Mouse (Mus musculus) stomach, postnatal 0 days (tissue): ENCODE measurements around the gene Dlgap1. TPM values are rescaled to one million over a fixed set of nuclear protein-coding genes. Genes with fewer than 3 reads are reported as not detected.

Source experiments
- ATAC-seq: fragments of 200-750 bp; cut with Nextera tagmentation; 2 replicates; pipeline ENCODE4 v1.8.0; 2017; ENCODE audit not compliant: low FRiP score, low TSS enrichment
- DNase-seq: peaks from one replicate; pipeline ENCODE4 v3.0.0-alpha.2; 2016; ENCODE audit warnings: low spot score
- H3K27ac ChIP-seq: fragments of 300-500 bp; sonication (generic); replicated peaks from 2 replicates; pipeline ENCODE4 v1.5.1; 2014; ENCODE audit warnings: mild to moderate bottlenecking, control low read depth
- H3K27me3 ChIP-seq: fragments of 300-500 bp; sonication (generic); 2 replicates; pipeline ENCODE4 v1.6.1; 2014; ENCODE audit warnings: low read length; ENCODE audit not compliant: control insufficient read depth, insufficient read depth
- H3K36me3 ChIP-seq: fragments of 300-500 bp; sonication (generic); 2 replicates; pipeline ENCODE4 v1.6.1; 2014; ENCODE audit warnings: low read length, mixed read lengths; ENCODE audit not compliant: control insufficient read depth, insufficient read depth
- H3K4me1 ChIP-seq: fragments of 300-500 bp; sonication (generic); replicated peaks from 2 replicates; pipeline ENCODE4 v1.6.1; 2014; ENCODE audit warnings: antibody characterized with exemption; ENCODE audit not compliant: control insufficient read depth, insufficient read depth
- H3K4me2 ChIP-seq: fragments of 300-500 bp; sonication (generic); replicated peaks from 2 replicates; pipeline ENCODE4 v1.6.1; 2014; ENCODE audit warnings: low read depth, mild to moderate bottlenecking, control low read depth, moderate library complexity
- H3K4me3 ChIP-seq: fragments of 300-500 bp; sonication (generic); 2 replicates; pipeline ENCODE4 v1.5.1; 2014; ENCODE audit warnings: low read depth, low read length, control low read depth
- H3K9ac ChIP-seq: fragments of 300-500 bp; sonication (generic); 2 replicates; pipeline ENCODE4 v1.6.1; 2014; ENCODE audit warnings: mild to moderate bottlenecking, low read length, control low read depth, mixed read lengths
- H3K9me3 ChIP-seq: fragments of 300-500 bp; sonication (generic); 2 replicates; pipeline ENCODE4 v1.6.1; 2016; ENCODE audit warnings: low read length; ENCODE audit not compliant: control insufficient read depth
- CTCF ChIP-seq: IDR thresholded peaks from 2 replicates; pipeline ENCODE4 v1.5.1; 2016; ENCODE audit warnings: antibody characterized with exemption, low read depth, mild to moderate bottlenecking, moderate library complexity
- EP300 ChIP-seq: optimal IDR thresholded peaks from 2 replicates; pipeline ENCODE3; 2016; ENCODE audit warnings: antibody characterized with exemption
- WGBS: fragments of 180-500 bp; shearing (Covaris S2); extraction: QIAGEN DNeasy Blood & Tissue Kit; methylation state at CpG from one replicate; pipeline ENCODE4 v1.1.7; 2014; 5-methylcytosine and 5-hydroxymethylcytosine counted together
- polyA plus RNA-seq: library from polyadenylated mRNA; unstranded; fragments of >200 nt; fragmentation: Nextera tagmentation; extraction: Ambion mirVana; gene quantifications from 2 replicates; pipeline ENCODE4 v1.2.1, GENCODE M21; 2015

The Dlgap1 gene
- polyA plus RNA-seq, 1 experiment from 2014 or later, result 1.6 TPM

- Histone ChIP-seq H3K27me3 (no peaks in the 10 kb centered on the region), H3K9ac (no peak overlapping the region), H3K9me3 (no peaks in the 10 kb centered on the region), H3K4me2 (no peak overlapping the region), H3K4me1 (no peaks in the 10 kb centered on the region), H3K36me3 (no peaks in the 10 kb centered on the region), H3K27ac (no peak overlapping the region), H3K4me3 (no peak overlapping the region)
- DNase-seq (no peak), ATAC-seq (no peak)
- WGBS, result 55% methylated on average over 1 of the region's 1 CpGs
- TF ChIP-seq EP300, result no peak
- no peak for TF ChIP-seq CTCF
Observed at GRCm38 (mm10) chr17:70797773-70798045, 828.8 kb downstream of the Dlgap1 start.

GRCm38 (mm10) chr17:70799266-70799665, 830.4 kb downstream of the Dlgap1 start:
- Histone ChIP-seq H3K27ac (no peak overlapping the region), H3K9ac (no peak overlapping the region), H3K4me3 (no peak overlapping the region), H3K4me1 (no peaks in the 10 kb centered on the region), H3K27me3 (no peaks in the 10 kb centered on the region), H3K9me3 (no peaks in the 10 kb centered on the region), H3K36me3 (no peaks in the 10 kb centered on the region), H3K4me2 (no peak overlapping the region)
- TF ChIP-seq EP300 (no peak), CTCF (no peak)
- DNase-seq (no peak), ATAC-seq (no peak)
- WGBS, result 73% methylated on average over 4 of the region's 4 CpGs

GRCm38 (mm10) chr17:70802022-70802421, 833.1 kb downstream of the Dlgap1 start:
- Histone ChIP-seq H3K9ac (no peak overlapping the region), H3K36me3 (no peaks in the 10 kb centered on the region), H3K4me1 (no peaks in the 10 kb centered on the region), H3K27me3 (no peaks in the 10 kb centered on the region), H3K27ac (no peak overlapping the region), H3K4me3 (no peak overlapping the region), H3K9me3 (no peaks in the 10 kb centered on the region), H3K4me2 (no peak overlapping the region)
- 81% methylated on average over 14 of the region's 14 CpGs for WGBS
- DNase-seq (no peak), ATAC-seq (no peak)
- TF ChIP-seq EP300 (no peak), CTCF (no peak)

GRCm38 (mm10) chr17:70805866-70806265, 837.0 kb downstream of the Dlgap1 start:
- ATAC-seq (0 out of 2 replicates have a peak, but pooled peaks have one; percentile 15), DNase-seq (no peak)
- TF ChIP-seq EP300 (no peak), CTCF (no peak)
- WGBS, result 94% methylated on average over 9 of the region's 9 CpGs
- H3K27ac ChIP-seq, result no peak overlapping the region
- no peaks in the 10 kb centered on the region for H3K36me3 ChIP-seq
- H3K27me3 ChIP-seq, result no peaks in the 10 kb centered on the region
- H3K4me1 ChIP-seq, result no peaks in the 10 kb centered on the region
- no peaks in the 10 kb centered on the region for H3K9me3 ChIP-seq
- H3K4me2 ChIP-seq, result no peak overlapping the region
- H3K9ac ChIP-seq, result no peak overlapping the region
- H3K4me3 ChIP-seq, result no peak overlapping the region

GRCm38 (mm10) chr17:70806600-70806999, 837.7 kb downstream of the Dlgap1 start:
- Histone ChIP-seq H3K9me3 (no peaks in the 10 kb centered on the region), H3K4me2 (no peak overlapping the region), H3K36me3 (no peaks in the 10 kb centered on the region), H3K4me3 (no peak overlapping the region), H3K27me3 (no peaks in the 10 kb centered on the region), H3K27ac (no peak overlapping the region), H3K9ac (no peak overlapping the region), H3K4me1 (no peaks in the 10 kb centered on the region)
- ATAC-seq (no peak), DNase-seq (no peak)
- TF ChIP-seq CTCF (no peak), EP300 (no peak)
- 89% methylated on average over 2 of the region's 2 CpGs for WGBS

GRCm38 (mm10) chr17:70807885-70808284, 839.0 kb downstream of the Dlgap1 start:
- H3K9ac ChIP-seq, result no peak overlapping the region
- no peak overlapping the region for H3K4me3 ChIP-seq
- H3K9me3 ChIP-seq, result no peaks in the 10 kb centered on the region
- H3K27me3 ChIP-seq, result no peaks in the 10 kb centered on the region
- DNase-seq, result no peak
- no peaks in the 10 kb centered on the region for H3K4me1 ChIP-seq
- no peaks in the 10 kb centered on the region for H3K36me3 ChIP-seq
- no peak overlapping the region for H3K27ac ChIP-seq
- ATAC-seq, result no peak
- WGBS, result 87% methylated on average over 1 of the region's 1 CpGs
- TF ChIP-seq EP300 (no peak), CTCF (no peak)
- H3K4me2 ChIP-seq, result no peak overlapping the region
